Mouse (Mus musculus) lung, postnatal 36 days (tissue): ENCODE results near the gene Apc2.

Source experiments
- DNase-seq: peaks from one replicate; pipeline ENCODE4 v3.0.0; 2022; ENCODE audit warnings: mixed read lengths

The Apc2 gene

DNA sequence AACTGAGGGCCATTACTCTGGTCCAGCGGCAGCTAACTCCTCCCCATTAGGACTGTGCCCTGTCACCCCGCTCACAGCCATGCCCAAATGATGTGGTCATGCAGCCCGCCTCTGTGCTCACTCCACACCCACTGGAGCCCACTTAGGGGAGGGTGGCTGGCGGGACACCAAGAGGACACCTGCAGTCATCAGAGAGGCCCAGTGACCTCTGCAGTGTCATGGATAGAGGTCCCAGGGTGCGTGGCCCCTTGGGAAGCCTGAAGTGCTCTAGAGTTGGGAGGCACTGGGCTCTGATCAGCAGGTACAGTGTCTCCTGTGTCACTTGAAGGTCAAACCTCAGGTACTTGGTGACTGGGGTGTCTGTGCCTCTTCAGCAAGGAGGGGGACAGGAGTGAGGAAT lies 1.0 kb downstream of the Apc2 start:
- no peak for DNase-seq

DNA sequence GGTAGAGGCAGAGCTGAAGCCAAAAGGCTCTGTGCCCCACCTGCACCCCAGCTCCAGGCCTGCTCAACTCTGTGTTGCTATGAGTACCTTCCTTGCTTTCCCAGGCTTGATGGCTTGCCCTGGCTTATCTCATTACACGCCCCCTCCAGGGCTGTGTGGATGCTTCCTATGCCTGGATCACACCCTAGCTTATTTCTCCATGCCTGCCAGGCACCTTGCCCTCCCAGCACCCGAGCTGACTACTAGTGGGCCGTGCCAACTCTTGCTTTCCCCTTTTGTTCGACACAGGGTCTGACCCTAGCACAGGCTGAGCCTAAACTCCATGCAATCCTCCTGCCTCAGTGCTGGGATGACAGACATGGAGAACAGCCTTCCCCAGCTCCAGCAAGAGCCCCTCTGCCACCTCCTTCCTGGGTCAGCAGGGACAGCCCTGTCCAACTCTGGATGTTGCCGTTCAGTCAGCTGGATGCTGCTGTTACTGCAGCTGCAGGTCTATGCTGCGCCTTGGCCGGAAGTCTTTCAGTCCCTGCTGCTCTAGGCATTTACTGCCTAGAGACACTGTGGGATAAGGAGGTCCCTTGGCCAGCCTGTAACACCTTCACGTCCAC lies 1.9 kb downstream of the Apc2 start:
- no peak for DNase-seq

DNA sequence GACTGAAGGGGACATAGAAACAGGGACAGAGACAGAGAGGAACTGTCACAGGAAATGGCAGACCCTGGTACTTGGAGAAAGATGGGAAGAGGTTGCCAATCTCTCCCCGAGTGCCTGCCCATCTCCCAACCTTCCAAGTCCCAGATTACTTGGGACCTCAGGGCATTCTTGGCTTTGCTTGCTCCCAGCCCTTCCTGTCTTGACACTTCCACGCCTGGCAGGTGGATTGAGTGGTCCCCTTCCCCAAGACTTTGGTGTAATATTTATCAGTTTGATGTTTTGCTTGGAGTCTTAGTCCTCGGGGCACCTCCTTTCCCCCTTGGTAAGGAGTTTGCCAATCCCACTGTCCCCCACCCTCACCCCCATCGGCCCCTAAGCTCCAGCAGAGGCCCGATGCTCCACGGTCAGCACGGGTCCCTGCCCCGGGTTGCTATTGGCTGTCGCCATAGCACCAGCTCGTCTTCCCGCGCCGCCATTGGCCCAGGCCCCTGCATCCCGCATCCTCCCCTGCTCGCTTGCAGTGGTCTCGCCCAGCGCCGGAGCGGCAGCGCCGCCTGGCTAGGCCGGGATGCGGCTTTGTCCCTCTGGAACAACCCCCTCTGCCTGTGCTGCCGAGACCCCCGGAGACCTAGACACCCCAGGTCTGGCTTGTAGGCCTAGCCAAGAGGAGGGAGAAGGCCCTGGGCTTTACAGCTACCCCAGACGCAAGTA lies 2.9 kb downstream of the Apc2 start:
- no peak for DNase-seq

DNA sequence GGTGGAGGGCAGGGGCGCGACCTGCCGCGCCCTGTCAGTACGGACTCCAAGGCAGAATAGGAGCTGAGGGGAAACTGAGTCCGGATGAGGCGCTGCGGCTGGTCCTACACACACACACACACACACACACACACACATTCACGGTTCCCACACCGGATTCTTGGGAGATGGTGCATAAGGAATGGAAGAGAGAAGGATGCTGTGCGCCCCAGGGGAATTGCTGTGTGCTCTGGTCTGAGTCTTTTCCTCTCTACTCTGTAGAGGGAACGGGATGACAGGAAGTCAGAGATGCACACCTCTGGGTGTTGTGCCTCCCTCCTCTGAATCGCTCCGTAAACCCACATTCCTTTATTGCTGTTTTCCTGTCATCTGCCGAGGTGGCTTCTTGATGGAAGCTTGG lies 3.5 kb downstream of the Apc2 start:
- no peak for DNase-seq

DNA sequence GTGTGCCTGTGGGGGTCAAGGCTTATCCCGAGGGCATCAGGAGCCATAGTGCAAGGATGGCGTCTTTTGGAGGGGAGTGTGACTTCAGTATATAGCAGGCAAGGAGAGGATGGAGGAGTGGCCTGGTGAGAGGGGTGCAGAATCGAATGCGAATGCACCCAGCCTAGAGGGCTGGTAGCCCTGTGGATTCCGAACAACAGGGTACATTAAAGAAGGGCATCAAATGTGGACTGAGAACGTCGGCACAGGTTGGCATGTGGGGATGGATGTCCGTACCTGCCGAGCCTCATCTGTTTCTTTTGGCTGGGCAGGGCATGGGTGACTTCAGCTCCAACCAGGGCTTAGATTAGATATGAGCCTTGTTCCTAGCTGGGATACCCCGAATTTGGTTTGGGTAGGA lies 4.0 kb downstream of the Apc2 start:
- no peak for DNase-seq

DNA sequence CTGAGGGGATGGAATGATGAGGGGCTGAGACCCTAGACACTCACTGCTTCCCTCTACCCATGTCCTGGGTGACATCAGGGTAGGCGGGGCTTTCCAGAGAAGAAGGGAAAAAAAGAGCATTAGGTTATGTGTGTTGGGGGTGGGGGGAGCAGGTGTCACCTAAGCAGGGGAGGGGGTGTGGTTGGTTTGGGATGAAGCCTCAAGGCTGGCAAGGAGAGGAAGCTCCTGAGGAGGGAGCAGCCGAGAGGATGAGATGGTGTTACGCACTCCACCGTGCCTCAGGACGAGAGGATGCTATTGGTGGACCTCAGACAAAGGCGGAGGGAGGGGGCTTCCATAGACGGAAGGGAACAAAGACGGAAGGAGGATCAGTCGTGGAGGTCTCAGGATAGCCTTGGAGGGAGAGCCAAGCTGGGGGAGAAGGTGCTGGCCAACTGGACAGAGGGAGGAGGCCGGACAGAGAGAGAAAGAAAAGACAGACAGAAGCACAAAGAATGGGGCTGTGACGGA lies 5.0 kb downstream of the Apc2 start:
- no peak for DNase-seq

DNA sequence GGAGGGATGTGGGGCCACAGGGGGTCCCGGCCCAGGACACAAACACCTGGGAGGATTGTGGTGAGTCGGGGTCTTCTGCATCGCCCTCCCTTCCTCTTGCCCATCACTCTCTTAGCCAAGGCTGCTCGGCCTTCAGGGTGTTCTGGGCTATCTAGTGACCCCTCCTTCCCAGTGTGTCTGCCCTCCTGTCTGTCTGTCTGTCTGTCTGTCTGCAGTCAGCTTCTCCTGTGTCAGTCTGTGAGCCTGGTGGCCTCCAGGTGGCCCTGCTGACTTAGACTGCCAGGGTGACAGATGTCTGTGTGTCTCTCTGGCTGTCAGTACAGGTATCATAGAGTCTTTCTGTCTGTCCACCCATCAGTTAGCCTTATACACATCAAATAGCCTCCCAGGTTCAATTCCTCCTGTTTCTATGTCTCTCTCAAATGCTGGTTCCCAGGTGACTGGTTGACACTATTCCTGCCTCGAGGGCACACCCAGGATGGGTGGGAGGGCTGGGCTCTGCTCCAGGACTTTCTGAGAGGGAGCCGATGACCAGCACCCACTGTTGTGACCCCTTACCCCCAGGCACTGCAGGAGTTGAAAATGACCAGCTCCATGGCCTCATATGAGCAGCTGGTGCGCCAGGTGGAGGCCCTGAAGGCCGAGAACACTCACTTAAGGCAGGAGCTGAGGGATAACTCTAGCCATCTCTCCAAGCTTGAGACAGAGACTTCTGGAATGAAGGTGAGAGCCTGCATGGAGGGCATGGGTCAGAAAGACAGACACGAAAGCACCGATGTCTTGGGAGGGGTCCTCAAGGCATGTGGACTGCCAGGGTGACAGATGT lies 5.7 kb downstream of the Apc2 start:
- DNase-seq, result no peak

DNA sequence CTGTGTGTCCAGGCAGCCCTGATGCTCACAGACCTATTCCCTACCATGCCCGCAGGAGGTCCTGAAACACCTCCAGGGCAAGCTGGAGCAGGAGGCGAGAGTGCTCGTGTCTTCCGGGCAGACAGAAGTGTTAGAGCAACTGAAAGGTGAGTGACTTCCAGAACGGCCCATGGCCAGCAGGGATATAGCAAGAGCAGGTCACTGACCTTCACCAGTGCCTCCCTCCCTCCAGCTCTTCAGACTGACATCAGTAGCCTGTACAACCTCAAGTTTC lies 6.2 kb downstream of the Apc2 start:
- no peak for DNase-seq

DNA sequence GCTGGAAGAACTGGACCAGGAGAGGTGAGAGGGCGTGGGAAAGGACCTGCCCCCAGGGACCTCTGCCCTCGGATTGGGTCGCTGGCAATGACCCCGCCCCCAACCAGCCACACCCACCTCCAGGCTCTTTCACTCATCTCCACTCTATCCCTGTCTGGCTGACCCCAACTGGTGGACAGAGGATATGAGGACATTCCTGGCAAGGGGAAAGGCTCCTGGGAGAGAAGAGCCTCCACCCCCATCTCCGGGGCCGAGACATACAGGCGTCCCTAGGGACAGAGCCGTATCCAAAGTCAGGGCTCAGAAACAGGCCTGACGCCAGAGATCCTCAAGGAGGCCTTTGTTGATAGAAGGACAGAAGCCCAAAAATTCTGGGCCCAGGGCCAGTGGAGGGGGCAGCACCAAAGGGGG lies 6.7 kb downstream of the Apc2 start:
- peak; percentile 84 for DNase-seq

DNA sequence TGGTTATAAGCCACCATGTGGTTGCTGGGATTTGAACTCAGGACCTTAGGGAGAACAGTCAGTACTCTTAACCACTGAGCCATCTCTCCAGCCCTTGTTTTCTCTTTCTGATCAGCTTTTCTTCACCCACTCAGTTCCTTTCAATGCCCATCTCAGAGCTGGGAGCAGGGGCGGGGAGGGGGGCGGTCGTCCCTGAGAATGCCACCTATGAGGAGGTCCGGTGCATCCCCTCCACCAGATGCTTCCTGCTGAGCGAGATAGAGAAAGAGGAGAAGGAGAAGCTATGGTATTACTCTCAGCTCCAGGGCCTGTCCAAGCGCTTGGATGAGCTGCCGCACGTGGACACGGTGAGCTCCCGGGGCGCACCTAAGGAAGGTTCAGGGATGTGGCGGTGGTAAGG lies 8.7 kb downstream of the Apc2 start:
- DNase-seq, result no peak

DNA sequence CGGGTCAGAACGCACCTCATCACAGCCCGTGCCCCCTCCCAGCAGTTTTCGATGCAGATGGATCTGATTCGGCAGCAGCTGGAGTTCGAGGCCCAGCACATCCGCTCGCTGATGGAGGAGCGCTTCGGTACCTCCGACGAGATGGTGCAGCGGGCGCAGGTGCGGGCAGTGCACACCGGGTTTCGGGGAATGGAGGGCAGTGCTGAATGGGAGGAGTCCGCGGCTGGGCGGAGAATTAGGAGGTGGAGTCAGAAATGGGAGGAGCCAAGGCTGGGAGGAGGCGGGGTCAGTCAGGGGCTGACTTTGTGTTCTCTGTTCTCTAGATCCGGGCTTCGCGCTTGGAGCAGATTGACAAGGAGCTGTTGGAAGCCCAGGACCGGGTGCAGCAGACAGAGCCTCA lies 9.1 kb downstream of the Apc2 start:
- DNase-seq, result peak; percentile 46

DNA sequence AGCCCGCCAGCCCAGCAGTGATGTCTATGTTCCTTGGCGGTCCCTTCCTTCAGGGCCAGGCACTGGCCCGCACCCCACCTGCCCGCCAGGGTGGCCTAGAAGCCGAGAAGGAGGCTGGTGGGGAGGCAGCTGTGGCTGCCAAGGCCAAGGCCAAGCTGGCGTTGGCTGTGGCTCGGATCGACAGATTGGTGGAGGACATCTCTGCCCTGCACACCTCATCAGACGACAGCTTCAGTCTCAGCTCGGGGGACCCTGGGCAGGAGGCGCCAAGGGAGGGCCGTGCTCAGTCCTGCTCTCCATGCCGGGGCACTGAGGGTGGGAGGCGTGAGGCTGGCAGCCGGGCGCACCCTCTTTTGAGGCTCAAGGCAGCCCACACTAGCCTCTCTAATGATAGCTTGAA lies 15.8 kb downstream of the Apc2 start:
- DNase-seq, result no peak

DNA sequence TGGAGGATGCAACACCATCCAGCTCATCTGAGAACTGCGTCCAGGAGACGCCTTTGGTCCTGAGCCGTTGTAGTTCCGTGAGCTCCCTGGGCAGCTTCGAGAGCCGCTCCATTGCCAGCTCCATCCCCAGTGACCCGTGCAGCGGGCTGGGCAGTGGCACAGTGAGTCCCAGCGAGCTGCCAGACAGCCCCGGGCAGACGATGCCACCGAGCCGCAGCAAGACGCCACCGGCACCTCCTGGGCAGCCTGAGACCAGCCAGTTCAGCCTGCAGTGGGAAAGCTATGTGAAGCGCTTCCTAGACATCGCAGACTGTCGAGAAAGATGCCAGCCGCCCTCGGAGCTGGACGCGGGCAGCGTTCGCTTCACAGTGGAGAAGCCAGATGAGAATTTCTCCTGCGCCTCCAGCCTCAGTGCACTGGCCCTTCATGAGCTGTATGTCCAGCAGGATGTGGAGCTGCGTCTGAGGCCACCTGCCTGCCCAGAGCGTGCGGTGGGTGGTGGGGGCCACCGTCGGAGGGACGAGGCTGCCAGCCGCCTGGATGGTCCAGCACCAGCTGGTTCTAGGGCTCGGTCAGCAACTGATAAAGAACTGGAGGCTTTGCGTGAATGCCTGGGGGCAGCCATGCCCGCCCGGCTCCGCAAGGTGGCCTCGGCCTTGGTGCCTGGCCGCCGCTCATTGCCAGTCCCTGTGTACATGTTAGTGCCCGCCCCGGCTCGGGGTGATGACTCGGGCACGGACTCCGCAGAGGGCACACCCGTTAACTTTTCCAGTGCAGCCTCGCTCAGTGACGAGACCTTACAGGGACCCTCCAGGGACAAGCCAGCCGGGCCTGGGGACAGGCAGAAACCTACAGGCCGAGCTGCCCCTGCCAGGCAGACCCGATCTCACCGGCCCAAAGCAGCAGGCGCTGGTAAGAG lies 17.1 kb downstream of the Apc2 start:
- DNase-seq, result no peak

DNA sequence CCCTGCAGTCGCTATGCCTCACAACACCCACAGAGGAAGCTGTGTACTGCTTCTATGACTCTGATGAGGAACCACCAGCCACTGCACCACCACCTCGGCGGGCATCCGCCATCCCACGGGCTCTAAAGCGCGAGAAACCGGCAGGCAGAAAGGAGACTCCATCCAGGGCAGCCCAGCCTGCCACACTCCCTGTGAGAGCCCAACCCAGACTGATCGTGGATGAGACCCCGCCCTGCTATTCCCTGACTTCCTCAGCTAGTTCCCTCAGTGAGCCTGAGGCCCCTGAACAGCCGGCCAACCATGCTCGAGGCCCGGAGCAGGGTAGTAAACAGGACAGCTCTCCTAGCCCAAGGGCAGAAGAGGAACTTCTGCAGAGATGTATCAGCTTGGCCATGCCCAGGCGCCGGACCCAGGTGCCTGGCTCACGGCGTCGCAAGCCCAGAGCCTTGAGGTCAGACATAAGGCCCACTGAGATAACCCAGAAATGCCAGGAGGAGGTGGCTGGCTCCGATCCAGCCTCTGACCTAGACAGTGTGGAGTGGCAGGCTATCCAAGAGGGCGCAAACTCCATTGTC lies 17.9 kb downstream of the Apc2 start:
- DNase-seq, result no peak

DNA sequence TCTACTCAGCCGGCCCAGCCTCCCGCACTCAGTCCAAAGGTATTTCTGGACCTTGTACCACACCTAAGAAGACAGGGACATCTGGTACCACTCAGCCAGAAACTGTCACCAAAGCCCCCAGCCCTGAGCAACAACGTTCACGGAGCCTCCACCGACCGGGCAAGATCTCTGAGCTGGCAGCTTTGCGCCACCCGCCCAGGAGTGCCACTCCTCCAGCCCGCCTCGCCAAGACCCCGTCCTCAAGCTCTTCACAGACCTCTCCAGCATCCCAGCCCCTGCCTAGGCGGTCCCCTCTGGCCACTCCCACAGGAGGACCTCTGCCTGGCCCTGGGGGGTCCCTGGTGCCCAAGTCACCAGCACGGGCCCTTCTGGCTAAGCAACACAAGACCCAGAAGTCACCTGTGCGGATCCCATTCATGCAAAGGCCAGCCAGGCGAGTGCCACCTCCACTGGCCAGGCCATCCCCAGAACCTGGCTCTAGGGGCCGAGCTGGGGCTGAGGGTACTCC lies 18.8 kb downstream of the Apc2 start:
- DNase-seq, result no peak

DNA sequence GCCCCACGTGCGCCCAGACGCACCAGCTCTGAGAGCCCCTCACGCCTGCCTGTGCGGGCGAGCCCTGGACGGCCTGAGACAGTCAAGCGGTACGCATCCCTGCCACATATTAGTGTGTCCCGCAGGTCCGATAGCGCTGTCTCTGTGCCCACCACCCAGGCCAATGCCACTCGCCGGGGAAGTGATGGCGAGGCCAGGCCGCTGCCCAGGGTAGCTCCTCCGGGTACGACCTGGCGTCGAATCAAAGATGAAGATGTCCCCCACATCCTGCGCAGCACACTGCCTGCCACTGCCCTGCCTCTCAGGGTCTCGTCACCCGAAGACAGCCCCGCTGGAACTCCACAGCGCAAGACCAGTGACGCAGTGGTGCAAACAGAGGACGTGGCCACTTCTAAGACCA lies 19.5 kb downstream of the Apc2 start:
- DNase-seq, result no peak

DNA sequence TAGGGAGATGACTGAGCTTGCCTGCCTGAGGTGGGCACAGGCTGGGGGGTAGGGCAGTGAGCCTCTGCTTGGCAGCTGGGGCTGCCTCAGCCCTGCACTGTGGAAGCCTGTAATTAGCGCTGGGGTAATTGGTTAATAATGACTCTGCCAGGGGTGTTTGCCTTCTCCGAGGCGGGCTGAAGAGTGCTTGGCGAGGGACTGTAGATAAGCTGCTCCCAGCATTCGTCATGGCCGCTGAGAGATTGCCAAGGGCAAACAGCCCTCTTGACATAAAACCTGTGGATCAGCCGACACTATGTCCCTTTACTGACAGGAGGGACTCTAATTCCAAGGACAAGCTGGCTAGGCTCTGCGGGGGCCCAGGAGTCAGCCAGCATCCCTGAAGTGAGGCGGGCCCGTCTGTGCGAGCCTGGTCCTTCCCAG lies 20.6 kb downstream of the Apc2 start:
- DNase-seq, result peak; percentile 43

DNA sequence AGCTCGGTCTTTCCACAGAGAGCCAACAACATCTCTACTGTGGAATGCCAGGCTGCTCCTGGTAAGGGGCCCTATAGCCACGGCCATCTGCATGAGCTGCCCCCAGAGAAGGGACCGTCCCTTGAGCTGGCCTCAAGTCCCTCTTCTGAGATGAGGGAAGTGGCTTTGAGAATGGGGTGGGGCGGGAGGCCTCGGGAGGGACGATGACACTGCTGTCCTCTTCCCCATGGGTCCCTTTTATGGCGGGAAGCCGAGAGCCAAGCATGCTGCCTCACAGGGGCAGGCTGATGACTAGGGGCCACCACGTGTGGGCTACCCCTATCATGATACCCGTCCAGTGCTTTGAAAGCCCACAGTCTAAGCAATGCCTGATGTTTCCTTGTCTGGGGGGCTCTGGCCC lies 21.2 kb downstream of the Apc2 start:
- DNase-seq, result no peak

DNA sequence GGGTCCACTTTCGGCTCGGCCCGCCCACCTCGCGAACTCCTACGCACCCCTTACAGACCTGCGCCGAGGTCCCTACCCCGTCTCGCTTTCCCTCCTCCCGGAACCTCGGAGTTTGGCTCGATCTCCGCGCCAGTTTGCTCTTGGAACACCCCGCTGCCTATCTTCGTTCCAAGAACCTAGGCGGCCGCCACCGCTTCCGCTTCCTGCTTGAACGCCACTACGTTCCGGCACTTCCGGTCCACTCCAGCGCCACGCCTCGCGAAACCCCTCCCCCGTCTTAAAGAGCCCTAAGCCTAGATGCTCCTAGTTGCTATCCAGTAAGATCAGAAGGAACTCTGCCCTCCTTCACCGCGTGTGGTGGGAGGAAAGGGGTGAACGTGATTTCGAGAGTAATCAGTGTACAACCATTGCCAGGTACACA lies 24.6 kb downstream of the Apc2 start, which contains the start of gene 2310011J03Rik:
Gene 2310011J03Rik (minus strand): TSS at position 198 of the 421 bp plus-strand sequence.
- DNase-seq, result peak; percentile 98

DNA sequence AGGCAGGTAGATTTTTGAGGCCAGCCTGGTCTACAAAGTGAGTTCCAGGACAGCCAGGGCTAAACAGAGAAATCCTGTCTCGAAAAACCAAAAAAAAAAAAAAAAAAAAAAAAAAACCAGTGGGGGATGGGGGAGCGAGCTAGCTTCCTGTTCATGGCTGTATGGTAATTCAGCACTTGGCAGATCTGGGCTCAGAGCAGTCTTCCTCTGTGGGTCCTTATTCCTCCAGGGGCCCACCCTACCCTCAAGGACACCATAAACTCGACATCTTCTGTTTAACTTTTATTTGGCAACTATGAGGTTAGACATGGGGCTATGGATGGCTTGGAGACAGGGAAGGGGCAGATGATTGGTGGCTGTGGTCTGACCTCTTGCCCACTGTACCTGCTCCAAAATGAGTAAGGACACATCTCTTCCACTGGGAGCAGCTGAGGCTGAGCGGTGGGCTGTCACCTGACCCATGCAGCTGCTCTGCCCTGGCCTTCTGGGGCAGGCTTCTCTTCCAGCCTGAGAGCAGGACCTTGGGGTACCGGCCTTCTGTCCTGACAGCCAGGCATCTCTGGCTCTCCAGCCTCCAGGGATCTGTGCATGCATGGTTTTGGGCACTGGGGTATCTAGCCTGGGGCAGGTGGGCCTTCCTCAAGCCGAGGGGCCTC lies 25.4 kb downstream of the Apc2 start:
- DNase-seq, result no peak

DNA sequence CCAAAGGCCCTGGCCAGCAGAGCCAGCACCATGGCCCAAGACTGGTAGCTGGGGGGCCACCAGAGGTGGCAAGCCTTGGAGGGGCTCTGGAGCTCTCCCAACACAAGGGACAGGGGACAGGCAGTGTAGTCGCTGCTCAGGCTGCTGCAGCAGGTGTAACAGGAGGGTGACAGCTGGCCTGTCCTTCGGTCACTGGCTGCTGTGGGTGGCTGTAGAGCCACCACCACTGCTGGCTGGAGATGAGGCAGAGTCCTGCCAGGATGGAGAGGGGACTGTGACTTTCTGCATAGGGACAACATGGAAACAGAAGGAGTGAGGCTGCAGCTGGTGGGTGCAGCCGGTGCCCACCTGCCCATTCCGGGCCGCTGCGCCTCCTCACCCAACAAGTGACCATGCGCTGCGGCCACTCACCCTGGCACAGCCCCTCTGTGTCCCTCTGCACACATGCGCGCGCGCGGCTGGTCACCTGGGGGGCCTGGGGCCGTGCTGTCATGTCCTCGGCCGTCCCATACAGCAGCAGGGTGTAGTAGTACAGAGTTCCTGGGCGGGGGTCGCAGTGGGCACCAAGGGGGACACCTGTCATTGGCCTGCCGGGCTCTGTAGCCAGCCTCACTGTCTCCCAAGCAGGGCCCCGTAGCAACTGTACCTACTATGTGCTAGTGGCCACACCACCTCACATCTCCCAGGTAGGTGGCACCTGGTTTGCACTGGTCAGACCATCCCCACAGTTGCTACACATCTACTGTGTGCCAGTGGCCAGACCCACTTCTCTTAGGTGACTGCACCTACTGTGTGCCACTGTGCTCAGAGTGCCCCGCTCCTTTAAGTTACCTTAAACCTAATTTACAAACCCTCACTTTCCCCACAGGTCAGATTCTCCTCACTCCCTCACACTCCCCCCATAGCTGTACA lies 26.1 kb downstream of the Apc2 start:
- no peak for DNase-seq
